Mouse (Mus musculus): ENCODE results near the gene Gpr108.

Gene Gpr108

GRCm38 (mm10) chr17:57214676-57215387, 33.4 kb downstream of the Gpr108 start:
- peak; percentile 81 for DNase-seq (ENCODE audit: low read depth, low spot score)

GRCm38 (mm10) chr17:57211501-57211900, 36.7 kb downstream of the Gpr108 start:
- DNase-seq (ENCODE audit: low read depth, low spot score), result no peak

GRCm38 (mm10) chr17:57209330-57209729, 38.9 kb downstream of the Gpr108 start:
- DNase-seq (ENCODE audit: low read depth, low spot score), result peak; percentile 43

GRCm38 (mm10) chr17:57207938-57208337, 40.3 kb downstream of the Gpr108 start:
- no peak for DNase-seq (ENCODE audit: low read depth, low spot score)

- DNase-seq (ENCODE audit: low read depth, low spot score), result no peak
Observed at GRCm38 (mm10) chr17:57201841-57202724, 46.2 kb downstream of the Gpr108 start.

- DNase-seq (ENCODE audit: low read depth, low spot score), result no peak
Observed at GRCm38 (mm10) chr17:57198252-57198651, 50.0 kb downstream of the Gpr108 start.

GRCm38 (mm10) chr17:57195326-57196010, 52.8 kb downstream of the Gpr108 start:
- DNase-seq (ENCODE audit: low read depth, low spot score), result no peak

GRCm38 (mm10) chr17:57194771-57195170, 53.5 kb downstream of the Gpr108 start:
- DNase-seq (ENCODE audit: low read depth, low spot score), result no peak

- peak; percentile 92 for DNase-seq (ENCODE audit: low read depth, low spot score)
Observed at GRCm38 (mm10) chr17:57194041-57194507, 54.2 kb downstream of the Gpr108 start, which contains the start of gene Tnfsf14. TSS of gene Tnfsf14 (minus strand) at chr17:57194177.

GRCm38 (mm10) chr17:57188510-57189192, 59.6 kb downstream of the Gpr108 start:
- DNase-seq (ENCODE audit: low read depth, low spot score), result no peak

- DNase-seq (ENCODE audit: low read depth, low spot score), result no peak
Observed at GRCm38 (mm10) chr17:57185641-57186040, 62.6 kb downstream of the Gpr108 start.

Measured in A20 (cell line).